Mouse (Mus musculus) Patski (cell line): ENCODE data around the gene Ift88. TPM values are rescaled to one million over a fixed set of nuclear protein-coding genes. Genes with fewer than 3 reads are reported as not detected.

ENCODE experiments used
- ATAC-seq: fragments of 100-300 bp; one replicate; pipeline ENCODE4 v1.8.0; 2021
- CTCF ChIA-PET: fragments of 350-600 bp; sonication (Branson Sonifier 250); formaldehyde crosslinking; loops from one replicate; lab custom pipeline; 2022; ENCODE audit warnings: inconsistent platforms; lab: Charles Lee
- POLR2A ChIA-PET: fragments of 350-600 bp; sonication (Branson Sonifier 250); formaldehyde crosslinking; loops from one replicate; lab custom pipeline; 2022; ENCODE audit warnings: antibody characterized with exemption, inconsistent platforms; lab: Charles Lee
- DNase-seq: peaks from one replicate; pipeline ENCODE4 v3.0.0-alpha.2; 2011; ENCODE audit warnings: low read depth, low spot score
- H3K27me3 ChIP-seq: fragments of 371-371 bp; one replicate; pipeline ENCODE4 v1.5.1; 2021
- CTCF ChIP-seq: fragments of 100-300 bp; IDR thresholded peaks from one replicate; pipeline ENCODE4 v1.5.1; 2021
- in situ Hi-C: fragments of 300-500 bp; cut with MboI; formaldehyde crosslinking; loops from 3 replicates; pipeline ENCODE4 v1.11.1; 2018; ENCODE audit warnings: low pct_unique_long_range_greater_than_20kb, mixed read lengths
- polyA plus RNA-seq: library from polyadenylated mRNA; unstranded; gene quantifications from one replicate; pipeline ENCODE4 v1.2.3, GENCODE M21; 2021

Gene Ift88
- polyA plus RNA-seq, 1 experiment from 2014 or later: 21.4 TPM

DNA sequence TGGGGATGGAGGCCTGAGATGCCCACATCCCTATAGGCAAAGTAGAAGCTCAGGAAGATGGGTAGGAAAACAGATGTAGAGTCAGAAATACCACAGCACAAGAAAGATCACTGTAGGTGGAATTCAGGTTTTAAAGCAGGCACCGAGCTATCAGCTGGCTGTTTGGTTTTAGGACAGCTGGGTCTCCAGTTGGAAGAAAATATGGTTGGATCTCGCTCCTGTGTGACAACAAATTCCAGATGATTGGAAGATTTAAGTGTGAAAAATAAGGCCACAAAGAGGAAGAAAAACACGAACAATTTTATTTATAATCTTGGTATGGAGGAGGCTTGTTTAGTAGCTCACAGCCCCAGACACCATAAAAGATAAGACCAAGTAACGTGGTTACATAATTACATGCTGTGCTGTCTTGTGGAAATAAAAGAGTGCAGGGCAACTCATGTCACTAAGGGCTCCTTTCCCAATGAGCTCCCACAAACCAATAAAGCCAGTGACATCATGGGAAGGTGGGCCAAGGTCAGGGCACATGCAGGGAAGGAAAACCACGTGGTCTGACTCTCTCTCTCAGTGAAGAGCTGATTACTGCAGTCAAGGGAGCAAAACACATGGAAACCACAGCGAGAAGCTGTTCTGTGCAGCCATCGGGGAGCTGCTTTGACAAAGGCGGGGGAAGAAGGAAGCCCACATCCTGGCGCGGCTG lies 105.4 kb downstream of the Ift88 start:
- peaks cover 5% of the 10 kb centered on the region for H3K27me3 ChIP-seq
- ChIA-PET POLR2A (no interaction called here), CTCF (interaction anchor here (0.6 to 1.4 kb wide), 3 partner anchors 17 to 340 kb away, joined by 3 read pairs; no protein-coding TSS in a partner anchor)
- no peak for TF ChIP-seq CTCF
- ATAC-seq (no peak), DNase-seq (no peak)
- in situ Hi-C loops: loop anchor here (5.0 kb wide), 1 partner anchor 78 kb away; no protein-coding TSS in a partner anchor

DNA sequence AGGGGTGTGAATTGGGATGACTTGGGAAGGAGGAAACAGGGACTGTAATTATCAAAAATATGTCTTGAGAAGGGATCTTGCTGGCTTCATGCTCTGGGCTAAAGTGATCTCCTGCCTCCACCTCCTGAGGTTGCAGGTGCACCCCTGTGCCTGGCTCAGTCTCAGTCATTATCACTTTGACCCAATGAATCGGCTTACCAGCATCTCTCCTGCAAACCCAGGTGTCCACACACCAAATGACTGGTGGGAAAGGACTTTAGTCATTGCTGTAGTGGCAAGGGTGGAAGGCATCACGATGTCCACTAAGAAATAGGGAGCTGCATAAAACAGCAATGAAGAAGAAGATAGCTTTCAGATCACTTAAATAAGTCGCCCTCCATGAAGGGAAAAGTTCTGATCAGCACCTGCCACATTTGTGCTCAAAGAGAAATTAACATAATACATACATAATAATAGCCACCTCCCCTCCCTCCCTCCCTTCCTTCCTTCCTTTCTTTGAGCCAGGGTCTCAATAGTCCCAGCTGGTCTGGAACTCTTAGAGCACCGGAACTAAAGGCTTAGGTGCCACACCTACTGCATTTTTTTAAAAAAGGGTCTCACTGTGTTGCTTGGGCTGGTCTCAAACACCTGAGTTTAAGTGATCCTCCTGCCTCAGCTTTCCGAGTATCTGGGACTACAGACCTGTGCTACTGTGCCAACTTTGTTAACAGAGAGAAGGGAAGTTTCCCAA lies 106.1 kb downstream of the Ift88 start:
- ChIA-PET POLR2A (no interaction called here), CTCF (interaction anchor here (0.6 to 1.4 kb wide), 5 partner anchors 17 to 339 kb away, joined by 3 read pairs; no protein-coding TSS in a partner anchor)
- DNase-seq: no peak
- in situ Hi-C loops: loop anchor here (5.0 kb wide), 1 partner anchor 77 kb away; no protein-coding TSS in a partner anchor
- no peaks in the 10 kb centered on the region for H3K27me3 ChIP-seq
- TF ChIP-seq CTCF: no peak
- no peak for ATAC-seq

DNA sequence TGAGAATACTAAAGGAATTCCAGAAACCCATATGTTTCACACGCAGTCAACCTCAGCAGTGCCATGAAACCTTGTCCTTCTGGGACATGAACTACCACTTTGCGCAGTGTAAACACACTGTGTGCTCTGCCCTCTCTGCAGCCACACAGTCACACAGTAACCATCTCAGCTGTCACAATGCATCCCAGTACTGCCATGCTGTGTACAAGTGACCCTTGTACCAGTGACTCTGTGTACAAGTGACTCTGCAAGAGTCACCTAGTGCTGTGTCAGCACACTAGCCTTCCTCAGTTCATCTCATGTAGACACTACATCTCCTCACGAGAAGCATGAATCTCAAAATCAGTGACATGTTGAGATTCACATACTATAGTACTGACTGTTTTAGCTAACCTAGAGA lies 108.7 kb downstream of the Ift88 start:
- DNase-seq (no peak), ATAC-seq (no peak)
- no peak for TF ChIP-seq CTCF
- H3K27me3 ChIP-seq: no peaks in the 10 kb centered on the region
- in situ Hi-C loops: no loop called here
- CTCF ChIA-PET: interaction anchor here (1.7 to 1.9 kb wide), 2 partner anchors 25 to 86 kb away, joined by 5 to 6 read pairs; no protein-coding TSS in a partner anchor
- POLR2A ChIA-PET: no interaction called here

DNA sequence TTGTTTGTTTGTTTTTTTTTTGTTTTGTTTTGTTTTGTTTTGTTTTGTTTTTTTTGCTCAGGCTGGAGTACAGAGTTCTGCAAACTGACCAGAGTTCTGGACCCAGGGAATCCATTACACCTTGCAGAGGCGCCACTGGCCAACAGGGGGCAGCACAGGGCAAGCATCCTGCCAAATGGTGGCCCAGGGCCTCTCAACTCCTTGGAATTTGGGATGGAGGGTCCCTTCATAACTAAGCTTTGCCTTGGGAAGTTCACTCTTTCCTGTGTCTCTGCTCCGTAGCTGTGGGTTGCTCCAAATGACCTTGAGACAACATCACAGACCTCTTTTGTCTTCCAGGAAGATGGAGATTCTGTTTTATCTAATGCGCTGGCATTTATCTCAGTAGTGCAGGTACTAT lies 109.4 kb downstream of the Ift88 start:
- peak; percentile 93 for TF ChIP-seq CTCF
- CTCF ChIA-PET: interaction anchor here (0.6 to 1.9 kb wide), 4 partner anchors 24 to 85 kb away, joined by 3 to 6 read pairs (median 4); no protein-coding TSS in a partner anchor
- in situ Hi-C loops: no loop called here
- POLR2A ChIA-PET: no interaction called here
- H3K27me3 ChIP-seq: no peaks in the 10 kb centered on the region
- ATAC-seq: no peak
- no peak for DNase-seq

DNA sequence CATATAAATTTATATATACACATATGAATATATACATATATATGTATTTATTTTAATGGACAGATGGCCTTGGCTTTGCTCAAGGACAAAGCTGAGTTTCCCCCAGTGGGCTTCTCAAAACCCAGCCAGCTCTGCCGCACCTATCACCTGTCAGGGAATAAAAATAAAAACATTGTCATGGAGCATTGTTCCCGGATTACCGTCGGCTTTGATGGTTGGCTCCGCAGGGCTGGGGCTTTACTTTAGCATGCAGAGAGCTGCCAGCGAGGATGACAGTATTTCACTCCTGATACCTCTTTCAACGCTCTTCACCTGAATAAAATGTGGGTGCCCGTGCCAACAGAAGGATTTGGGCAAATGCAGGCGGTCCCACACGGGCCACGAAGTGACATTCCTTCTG lies 110.0 kb downstream of the Ift88 start:
- H3K27me3 ChIP-seq: no peaks in the 10 kb centered on the region
- DNase-seq (no peak), ATAC-seq (no peak)
- ChIA-PET CTCF (interaction anchor here (0.6 to 1.9 kb wide), 5 partner anchors 15 to 84 kb away, joined by 3 to 6 read pairs (median 3); no protein-coding TSS in a partner anchor), POLR2A (interaction anchor here (0.9 kb wide), 1 partner anchor 43 kb away, joined by 3 read pairs; no protein-coding TSS in a partner anchor)
- no peak for TF ChIP-seq CTCF
- in situ Hi-C loops: no loop called here

DNA sequence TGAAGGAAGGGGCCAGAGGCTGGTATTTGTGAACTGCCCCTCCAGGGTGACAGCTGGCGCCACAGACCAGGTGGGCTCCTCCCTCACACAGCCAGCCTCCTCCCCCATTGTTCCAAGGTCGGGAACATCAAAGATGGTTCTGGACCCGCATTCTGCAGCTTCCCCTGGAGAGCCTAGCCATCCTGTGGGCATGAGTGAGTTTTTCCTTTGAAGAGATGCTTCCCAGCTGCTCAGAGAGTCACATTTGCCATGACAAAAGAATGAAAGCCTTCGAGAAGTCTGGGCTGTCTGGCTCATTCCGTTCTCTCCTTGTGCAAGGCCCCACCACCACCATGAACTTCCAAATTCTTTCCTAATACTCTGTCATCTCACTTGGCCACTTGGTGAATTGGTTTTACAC lies 110.5 kb downstream of the Ift88 start:
- TF ChIP-seq CTCF: no peak
- ChIA-PET CTCF (interaction anchor here (1.5 to 1.9 kb wide), 2 partner anchors 16 to 84 kb away, joined by 3 to 6 read pairs; no protein-coding TSS in a partner anchor), POLR2A (interaction anchor here (0.9 kb wide), 1 partner anchor 42 kb away, joined by 3 read pairs; no protein-coding TSS in a partner anchor)
- in situ Hi-C loops: no loop called here
- no peak for ATAC-seq
- DNase-seq: no peak
- no peaks in the 10 kb centered on the region for H3K27me3 ChIP-seq

DNA sequence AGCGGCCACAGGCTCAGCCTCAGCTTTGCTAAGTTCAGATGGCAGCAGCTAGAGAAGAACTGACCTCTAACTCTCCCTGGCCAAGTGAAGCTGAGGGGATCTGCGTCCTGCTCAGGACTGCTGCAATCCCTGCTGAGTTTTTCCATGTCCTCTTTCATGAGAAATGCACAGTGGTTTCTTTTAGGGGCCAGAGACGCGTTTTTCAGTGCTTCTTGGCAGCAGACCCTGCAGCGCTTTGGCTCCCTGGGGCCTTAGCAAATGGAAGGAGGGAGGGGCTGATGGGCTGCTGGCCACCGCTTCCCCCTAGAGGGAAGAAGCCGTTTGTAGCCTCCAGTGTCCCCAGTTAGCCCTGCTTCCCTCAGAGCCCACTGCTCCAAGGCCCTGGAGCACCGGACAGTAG lies 111.1 kb downstream of the Ift88 start:
- in situ Hi-C loops: no loop called here
- no peak for DNase-seq

DNA sequence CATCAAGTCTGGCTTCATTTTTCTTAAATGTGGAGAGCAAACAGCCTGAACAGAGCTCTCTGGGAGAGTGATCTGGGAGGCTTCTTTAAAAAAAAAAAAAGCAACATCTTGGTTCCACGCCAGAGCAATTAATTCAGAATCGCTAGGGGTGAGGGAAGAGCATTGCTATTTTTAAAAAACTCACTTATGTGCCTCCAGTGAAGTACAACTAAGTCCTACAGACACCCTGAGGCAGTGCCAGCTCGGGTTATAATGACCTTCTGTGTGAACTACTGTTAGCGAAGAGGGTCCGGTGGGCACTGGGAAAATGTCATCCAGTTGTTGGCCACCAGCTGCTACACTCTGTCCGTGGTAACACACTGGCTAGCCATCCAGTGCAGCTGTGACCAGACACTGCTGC lies 111.8 kb downstream of the Ift88 start:
- ChIA-PET POLR2A (interaction anchor here (0.8 kb wide), 1 partner anchor 62 kb away, joined by 3 read pairs; no protein-coding TSS in a partner anchor), CTCF (interaction anchor here (1.3 kb wide), 1 partner anchor 11 kb away, joined by 4 read pairs; no protein-coding TSS in a partner anchor)
- peak; percentile 51 for ATAC-seq
- DNase-seq: peak; percentile 20
- no peak for TF ChIP-seq CTCF
- in situ Hi-C loops: no loop called here
- no peaks in the 10 kb centered on the region for H3K27me3 ChIP-seq

More for the DNA sequence above, 111.1 kb downstream of the Ift88 start:
- no peaks in the 10 kb centered on the region for H3K27me3 ChIP-seq
- ChIA-PET CTCF (interaction anchor here (1.3 to 1.5 kb wide), 2 partner anchors 12 to 17 kb away, joined by 3 to 4 read pairs; no protein-coding TSS in a partner anchor), POLR2A (no interaction called here)
- TF ChIP-seq CTCF: no peak
- no peak for ATAC-seq

DNA sequence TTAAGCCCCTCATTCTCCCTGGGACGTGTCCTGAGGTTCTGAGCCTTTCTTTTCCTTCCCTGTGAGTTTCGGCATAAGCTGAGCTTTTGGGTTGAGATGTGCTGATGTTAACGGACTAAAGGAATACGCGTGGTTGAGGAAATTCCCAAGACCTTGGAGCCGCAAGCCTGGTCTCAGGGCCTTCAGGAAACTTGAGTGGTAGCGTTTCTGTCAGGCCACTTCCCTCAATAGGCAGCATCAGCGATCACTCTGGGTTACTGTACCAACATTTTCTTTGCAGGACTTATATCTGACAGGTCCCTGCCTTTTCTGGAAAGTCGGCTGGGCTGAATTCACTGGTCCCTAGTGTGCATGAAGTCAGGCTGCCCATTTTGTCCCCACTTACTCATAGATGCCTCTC lies 113.0 kb downstream of the Ift88 start:
- no peak for TF ChIP-seq CTCF
- in situ Hi-C loops: no loop called here

DNA sequence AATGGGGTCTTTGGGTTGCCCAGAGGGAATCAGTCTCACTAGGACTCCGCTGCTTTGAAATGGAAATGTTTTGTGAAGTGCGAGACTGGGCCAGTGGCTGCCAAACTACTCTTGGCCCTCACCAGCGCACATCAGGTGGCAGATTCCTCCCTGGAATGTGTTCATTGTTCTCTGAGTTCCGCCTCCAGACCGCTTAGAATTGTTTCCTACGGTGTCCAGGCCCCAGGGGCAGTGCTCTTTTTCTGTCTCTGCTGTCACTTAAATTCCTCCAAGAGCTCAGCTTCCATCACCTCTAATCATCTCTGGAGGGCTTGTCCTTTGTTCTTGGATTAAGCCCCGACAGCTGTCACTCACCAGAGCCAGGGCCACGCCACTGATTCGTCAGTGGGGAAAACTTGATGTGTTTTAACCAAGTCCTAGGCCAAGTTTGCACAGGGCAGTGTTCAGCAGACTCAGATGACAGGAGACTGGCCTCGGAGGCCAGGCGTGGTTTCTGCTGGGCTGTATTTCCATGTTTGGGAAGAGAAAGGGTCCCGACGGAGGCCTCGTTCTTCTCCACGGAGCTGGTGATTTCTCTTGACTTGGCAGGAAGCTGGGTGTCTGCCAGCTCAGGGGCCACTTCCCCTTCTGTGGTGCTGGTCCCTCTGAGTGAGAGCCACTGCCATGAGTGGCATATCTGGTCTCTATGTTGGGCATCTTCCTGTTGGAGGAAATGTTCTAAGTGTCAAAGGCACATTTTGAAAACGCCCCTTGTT lies 113.6 kb downstream of the Ift88 start:
- CTCF ChIA-PET: no interaction called here
- POLR2A ChIA-PET: no interaction called here
- no peak for DNase-seq
- ATAC-seq: no peak
- in situ Hi-C loops: no loop called here
- no peaks in the 10 kb centered on the region for H3K27me3 ChIP-seq
- no peak for TF ChIP-seq CTCF

More for the DNA sequence above, 113.0 kb downstream of the Ift88 start:
- H3K27me3 ChIP-seq: no peaks in the 10 kb centered on the region
- POLR2A ChIA-PET: no interaction called here
- ATAC-seq (no peak), DNase-seq (no peak)
- CTCF ChIA-PET: no interaction called here
